Mouse (Mus musculus) brain, embryonic 14.5 days (tissue): ENCODE results near the gene Taf8.

Source experiments
- CTCF ChIP-seq: fragments of 200-500 bp; IDR thresholded peaks from 2 replicates; pipeline ENCODE4 v1.5.1; 2012; ENCODE audit warnings: inconsistent platforms, mild to moderate bottlenecking, moderate library complexity, borderline replicate concordance; ENCODE audit not compliant: insufficient read depth, insufficient read length; ENCODE audit errors: extremely low read depth
- POLR2A ChIP-seq: fragments of 200-500 bp; IDR thresholded peaks from 2 replicates; pipeline ENCODE4 v1.6.1; 2012; ENCODE audit warnings: mild to moderate bottlenecking, inconsistent platforms, borderline replicate concordance; ENCODE audit not compliant: poor library complexity, insufficient read depth, insufficient read length, severe bottlenecking; ENCODE audit errors: extremely low read depth

- TF ChIP-seq CTCF = no peak
- TF ChIP-seq POLR2A = no peak
These were observed 4.0 kb upstream of the Taf8 start for GRCm38 (mm10) chr17:47506042-47506441.
